Mouse (Mus musculus): ENCODE data around the gene Gmfb.
"Not testable (repeated sequence)": the region's sequence is repeated elsewhere in the genome, so short reads cannot be mapped to it uniquely, and the experiment has no call there.

Gene Gmfb

DNA sequence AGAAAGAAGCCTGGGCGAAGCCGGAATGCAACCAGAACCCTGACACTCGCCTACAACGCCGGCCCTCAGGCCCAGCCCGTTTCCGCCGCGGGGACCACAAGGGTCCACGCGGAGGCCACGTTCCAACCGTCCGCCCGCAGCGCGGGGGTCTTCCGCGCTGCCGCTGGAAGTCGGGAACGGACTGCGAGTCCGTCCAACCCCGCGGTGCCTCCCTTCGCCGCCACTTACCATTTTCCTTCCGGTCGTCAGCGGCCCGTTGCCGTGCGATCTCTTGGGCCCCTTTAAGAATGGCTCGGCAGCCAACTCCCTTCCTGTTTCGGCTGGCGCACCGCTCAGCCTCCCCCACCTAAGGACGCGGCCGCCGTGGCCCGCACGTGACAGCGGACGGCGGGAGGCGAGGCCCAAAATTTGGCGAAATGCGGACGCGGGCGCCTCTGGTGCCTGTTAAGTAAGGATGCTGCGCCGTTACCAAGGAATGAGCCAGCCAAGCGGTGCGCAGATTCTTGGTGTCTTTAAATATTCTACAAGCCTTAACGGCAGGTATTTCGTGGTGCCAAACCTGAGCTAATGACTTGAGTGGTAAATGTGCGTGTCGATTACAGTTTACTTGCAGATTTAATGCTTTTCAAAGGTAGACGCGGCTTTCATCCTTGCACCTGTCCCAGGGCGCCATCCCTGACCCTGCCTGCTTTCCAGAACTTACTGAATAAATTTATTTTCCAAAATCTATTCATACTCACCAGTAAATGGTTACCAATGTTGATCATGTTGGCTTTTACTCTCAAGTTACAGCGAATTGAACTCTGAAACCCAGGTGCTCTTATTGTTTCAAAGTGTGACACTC lies at the start of gene Gmfb:
Gene Gmfb, minus strand, starts transcription at position 370 of the 844 bp plus-strand sequence.
- peak; percentile 94 for DNase-seq (ENCODE audit: extremely low spot score, low spot score)

DNA sequence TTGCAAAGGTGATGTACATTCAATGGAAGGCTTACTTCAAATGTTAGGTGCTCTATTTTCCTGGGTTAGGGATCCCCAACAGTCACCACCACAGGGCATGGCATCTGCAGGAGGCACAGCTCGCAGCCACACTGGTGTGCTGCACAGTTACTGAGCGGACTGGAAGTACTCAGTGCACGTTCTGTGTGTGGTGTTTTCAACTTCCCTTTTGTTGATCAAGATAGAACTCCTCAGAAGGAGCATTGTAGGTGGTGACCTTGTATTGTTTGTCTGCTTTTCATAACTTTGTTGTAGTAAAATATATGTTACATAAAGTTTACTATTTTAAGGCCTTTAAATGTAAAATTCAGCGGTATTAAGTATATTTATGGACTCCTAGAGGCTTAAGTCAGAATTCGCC lies 40.9 kb upstream of the Gmfb start:
- DNase-seq (ENCODE audit: extremely low spot score, low spot score) = no peak

DNA sequence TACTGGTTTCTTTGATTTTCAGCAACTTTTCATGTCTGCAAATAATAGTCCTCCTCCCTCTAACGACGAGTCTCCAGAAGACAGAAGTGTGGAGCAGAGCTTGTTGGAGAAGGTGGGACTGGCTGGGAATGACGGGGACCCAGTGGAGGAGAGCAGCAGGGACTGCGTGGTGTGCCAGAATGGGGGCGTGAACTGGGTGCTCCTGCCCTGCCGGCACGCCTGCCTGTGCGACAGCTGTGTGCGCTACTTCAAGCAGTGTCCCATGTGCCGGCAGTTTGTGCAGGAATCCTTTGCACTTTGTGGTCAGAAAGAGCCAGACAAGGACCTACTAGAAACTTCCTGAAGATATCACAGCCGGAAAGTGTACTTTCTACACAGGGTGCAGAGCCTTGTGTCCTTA lies 31.6 kb upstream of the Gmfb start:
- no peak for DNase-seq (ENCODE audit: extremely low spot score, low spot score)

DNA sequence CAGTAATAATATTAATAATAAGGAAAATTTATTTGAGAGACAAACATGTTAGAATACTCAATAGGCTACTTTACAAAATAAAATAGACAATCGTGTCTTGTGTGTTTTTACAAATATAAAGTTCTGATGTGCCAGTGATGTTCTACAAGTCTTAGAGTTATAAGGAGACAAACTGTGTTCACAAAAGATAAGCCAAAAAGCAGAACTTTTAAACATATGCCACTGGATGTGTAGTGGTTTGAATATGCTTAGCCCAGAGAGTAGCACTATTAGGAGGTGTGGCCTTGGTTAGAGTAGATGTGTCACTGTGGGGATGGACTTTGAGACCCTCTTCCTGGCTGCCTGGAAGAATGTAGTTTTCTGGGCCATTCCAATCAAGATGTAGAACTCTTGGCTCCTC lies 27.7 kb upstream of the Gmfb start:
- no peak for DNase-seq (ENCODE audit: extremely low spot score, low spot score)

DNA sequence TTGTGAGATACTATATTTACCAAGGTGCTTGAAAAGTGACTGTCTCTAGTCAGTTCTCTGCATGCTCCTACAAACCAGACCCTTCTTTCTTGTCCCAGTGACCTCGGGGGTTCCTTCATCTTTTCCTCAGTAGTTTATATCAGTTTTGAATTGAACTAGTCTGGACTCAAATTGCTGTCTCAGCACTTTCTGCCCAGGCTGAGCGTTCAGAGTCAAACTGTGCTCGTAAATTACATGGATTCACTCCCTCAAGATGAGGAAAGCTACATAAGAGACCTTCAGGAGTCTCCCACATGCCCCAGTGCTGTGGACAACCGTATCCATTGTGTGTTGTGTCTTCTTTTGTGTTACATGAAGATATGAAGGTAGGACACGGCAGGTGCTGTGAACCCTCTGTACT lies 26.7 kb upstream of the Gmfb start:
- no peak for DNase-seq (ENCODE audit: extremely low spot score, low spot score)

DNA sequence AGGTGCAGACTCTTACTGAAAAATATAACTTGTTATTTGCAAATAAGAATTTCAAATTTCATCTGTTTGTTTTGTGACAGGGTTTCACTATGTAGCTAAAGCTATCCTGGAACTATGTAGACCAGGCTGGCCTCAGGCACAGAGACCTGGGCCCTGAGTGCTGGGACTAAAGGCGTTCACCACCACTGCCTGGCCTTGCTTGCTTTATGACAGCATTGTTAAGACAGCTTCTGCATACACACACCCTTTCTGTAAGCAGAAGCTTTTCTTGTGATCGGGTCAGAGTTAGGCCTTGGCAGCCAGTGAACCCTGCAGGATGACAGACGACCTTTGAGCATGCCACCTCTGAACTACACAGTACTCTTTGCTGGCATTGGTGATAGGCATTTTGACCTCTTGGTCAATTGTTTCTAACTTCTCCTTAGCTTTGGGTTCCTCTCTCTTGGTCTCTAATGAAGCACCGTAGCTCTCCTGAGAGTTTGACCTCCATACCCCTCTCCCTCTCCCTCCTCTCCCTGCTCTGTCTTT lies 26.1 kb upstream of the Gmfb start:
- DNase-seq (ENCODE audit: extremely low spot score, low spot score) = no peak

DNA sequence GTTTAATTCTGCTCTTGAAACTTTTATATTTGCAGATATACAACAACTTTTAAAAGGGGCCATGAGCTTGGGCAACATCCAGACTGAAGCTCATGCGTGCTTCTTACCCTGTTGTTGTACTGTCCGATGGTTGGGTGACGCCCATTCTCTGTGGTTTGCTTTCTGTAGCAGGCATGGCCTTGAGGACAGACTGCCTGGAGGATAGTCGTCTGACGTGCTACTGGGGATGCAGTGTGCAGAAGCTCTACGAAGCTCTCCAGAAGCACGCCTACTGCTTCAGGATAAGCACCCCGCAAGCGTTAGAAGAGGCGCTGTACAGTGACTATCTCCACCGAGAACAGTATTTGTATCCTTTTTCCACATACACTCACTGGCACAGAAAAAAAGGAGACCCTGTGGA lies 23.7 kb upstream of the Gmfb start:
- no peak for DNase-seq (ENCODE audit: extremely low spot score, low spot score)

DNA sequence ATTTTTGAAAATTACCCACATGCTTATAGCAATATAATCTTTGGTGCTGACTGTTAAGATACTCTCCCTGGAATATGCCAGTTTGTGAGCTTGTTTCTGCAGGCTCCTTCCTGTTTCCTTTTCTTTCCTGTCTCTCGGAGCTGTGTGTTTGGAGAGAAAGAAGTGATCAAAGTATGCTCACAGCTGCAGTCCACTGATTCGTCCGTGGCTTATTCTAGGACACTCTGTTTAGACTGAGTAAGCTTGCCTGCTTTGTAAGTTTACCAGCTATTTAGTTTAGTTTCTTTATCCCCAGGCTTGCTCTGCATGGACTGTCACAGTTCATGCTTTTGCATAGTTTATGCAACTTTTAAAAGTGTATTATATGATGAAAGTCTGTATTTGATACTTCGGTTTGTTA lies 17.3 kb upstream of the Gmfb start:
- DNase-seq (ENCODE audit: extremely low spot score, low spot score) = no peak

DNA sequence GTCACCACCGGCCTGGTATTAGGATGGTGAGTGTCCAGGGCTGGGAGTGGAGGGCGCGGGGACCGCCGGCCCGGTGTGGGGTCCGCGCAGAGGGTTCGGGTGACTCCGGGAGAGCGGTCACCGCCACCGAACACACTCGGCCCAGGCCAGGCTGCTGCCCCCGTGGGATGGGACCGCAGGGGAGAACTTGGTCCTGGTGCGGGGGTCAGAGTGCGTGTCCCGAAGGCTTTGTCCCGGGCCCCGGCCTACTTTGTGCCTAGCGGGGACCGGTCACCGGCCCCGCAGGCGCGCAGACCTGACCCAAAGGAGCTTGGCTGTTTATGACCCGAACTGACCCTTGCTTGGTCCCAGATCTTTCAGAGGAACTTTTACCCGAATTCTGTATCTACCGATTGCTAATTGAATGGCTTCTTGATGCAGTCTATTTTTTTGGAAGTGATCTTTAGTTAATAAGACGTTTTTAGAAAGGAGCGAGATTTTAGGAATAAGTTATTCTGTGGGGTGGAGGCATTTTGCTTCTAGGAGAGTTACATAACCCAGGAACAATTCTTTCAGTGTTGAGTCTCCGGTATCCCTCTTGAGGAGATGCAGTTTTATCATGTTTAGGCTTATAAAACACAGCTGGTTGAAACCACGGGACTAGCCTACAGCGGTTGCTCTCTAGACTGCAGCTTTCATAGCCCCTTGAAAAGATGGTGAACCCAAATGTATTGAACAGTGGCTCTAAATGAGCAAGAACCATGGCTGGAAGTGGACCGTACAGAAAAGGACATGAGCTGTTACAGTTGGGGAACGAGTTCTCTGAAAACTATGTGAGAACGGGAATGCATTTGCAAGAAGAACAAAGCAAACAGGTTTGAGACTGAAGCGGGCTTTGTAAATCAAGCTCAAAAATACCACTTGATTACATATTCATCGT lies 10.6 kb upstream of the Gmfb start:
- peak; percentile 18 for DNase-seq (ENCODE audit: extremely low spot score, low spot score)

DNA sequence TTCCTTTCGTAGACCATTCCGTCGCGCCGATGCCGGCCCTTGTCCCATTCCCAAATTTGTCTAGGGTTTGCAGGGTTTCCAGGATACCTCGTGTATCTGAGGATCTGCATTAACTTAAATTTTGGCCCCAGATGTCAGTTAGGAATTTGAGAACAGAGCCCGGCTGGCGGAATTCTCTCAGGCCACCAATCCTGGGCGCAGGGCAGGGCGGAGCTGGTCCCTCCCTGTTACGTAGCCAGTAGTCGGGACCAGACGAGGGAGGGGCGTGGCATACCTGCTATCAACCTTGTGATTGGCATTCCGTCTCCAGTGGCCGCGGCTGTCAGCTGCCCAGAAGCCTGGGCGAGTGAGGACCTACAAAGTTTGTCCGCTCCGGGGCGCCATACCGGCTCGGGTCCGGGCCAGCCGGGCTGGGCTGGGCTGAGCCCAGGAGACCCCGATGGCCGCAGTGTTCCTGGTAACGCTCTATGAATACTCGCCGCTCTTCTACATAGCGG lies 9.8 kb upstream of the Gmfb start, which contains the start of gene Cgrrf1:
Gene Cgrrf1, plus strand, starts transcription at position 289 of the 497 bp plus-strand sequence.
- DNase-seq (ENCODE audit: extremely low spot score, low spot score) = peak; percentile 95

DNA sequence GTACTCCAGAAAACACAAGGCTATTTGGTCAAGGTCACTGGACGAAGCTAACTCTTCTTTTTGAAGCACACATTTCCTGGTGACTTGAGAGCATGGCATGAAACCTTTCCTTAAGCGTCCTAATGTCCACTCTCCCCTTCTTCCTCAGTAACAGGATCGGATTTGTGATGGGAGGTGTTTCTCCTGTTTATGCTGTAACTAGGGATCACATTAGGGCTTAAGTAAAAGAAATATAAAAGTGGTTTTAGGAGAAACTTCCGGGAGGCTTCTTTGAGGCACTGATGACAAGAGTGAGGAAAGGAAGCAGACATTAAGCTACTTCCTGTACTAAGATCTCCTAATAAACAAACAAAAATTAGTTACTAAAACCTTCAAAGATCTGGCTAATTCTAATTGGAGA lies 9.3 kb upstream of the Gmfb start:
- no peak for DNase-seq (ENCODE audit: extremely low spot score, low spot score)

DNA sequence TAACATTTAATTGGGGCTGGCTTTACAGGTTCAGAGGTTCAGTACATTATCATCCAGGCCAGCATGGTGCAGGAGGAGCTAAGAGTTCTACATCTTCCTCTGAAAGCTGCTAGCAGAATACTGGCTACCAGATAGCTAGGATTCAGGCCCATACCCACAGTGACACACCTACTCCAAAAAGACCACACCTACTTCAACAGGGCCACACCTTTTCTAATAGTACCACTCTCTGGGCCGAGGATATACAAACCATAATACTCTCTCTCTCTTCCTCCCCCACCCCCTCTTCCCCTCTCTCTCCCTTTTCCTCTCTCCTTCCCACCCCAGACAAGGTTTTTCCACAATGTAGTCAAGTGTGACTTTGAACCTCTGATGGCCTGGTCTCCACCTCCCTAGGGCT lies 5.4 kb upstream of the Gmfb start:
- no peak for DNase-seq (ENCODE audit: extremely low spot score, low spot score)

DNA sequence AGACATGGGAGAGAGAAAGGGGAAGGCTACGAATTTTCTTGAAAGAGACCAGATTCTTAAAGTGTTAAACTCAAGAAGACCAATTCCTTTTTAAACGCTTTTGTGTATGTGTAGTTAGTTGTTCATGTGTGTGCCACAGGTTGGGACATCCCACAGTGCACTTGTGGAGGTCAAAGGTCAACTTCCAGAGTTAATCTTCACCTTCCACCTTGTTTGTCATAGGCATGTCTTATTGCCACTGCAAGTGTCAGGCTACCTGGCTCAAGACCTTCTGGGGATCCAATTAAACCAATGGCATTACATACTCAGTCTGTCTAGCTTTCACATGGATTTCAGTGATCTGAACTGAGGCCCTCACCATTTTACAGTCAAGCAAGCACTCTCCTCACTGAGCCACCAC lies 2.0 kb upstream of the Gmfb start:
- DNase-seq (ENCODE audit: extremely low spot score, low spot score) = no peak

DNA sequence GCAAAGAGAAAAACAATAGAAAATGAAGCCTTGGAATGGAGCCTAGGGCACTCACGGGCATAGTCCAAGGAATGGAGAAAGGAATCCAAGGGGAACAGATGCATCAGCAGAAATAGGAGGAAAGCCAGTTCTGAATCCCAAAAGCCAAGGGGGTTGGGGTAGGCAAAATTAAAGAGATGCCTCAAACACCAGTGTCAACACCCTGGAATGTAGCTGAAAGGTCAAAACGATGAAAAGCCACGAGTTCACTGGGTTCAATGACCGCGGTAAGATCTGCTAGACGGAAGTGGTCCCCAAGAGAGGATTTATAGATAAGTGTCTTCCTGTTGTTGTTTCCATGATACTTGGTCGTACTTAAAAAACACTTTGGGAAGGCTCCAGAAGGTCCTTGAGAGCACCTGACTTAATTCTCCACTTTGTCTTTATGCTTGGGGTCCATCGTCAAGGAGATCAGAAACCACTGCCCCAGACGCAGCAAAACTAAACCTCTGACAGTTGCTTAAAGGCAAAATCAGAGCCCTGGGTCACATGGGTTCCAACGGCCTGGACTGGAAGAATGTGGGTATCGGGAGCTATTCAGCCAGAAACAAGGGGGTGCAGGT lies 670 bp downstream of the Gmfb start:
- DNase-seq (ENCODE audit: extremely low spot score, low spot score) = no peak

DNA sequence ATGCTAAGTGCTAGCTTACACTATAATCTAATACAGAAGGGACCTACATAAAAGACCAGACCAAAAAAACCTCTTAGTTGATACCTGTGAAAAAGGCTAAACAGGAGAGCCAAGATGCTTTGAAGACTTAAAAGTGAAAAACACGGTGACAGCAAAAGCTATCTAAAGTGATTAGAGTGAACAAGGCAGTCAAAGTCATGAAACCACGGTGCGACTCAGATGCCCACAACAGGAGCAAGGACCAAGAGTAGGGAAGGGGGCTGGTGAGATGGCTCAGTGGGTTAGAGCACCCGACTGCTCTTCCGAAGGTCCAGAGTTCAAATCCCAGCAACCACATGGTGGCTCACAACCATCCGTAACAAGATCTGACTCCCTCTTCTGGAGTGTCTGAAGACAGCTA lies 2.1 kb downstream of the Gmfb start:
- DNase-seq (ENCODE audit: extremely low spot score, low spot score) = not testable (repeated sequence)

DNA sequence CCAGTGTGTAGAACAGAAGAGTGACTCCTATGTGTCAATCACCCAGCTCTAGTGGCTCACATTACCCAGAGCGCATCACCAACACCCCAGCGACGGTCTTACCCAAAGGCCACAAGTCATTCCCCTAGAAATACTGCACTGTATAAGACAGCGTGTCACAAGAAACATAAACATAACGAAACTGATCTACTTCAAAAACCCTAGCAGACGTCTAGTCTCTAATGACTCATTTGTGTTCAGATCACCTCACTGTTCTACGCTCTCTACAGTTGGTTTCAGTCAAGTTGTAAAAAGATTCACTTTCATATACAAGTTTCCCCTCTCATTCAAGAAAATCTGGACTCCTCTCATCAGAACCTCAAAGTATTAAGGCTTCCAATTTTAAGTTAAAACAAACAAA lies 3.3 kb downstream of the Gmfb start:
- DNase-seq (ENCODE audit: extremely low spot score, low spot score) = no peak

DNA sequence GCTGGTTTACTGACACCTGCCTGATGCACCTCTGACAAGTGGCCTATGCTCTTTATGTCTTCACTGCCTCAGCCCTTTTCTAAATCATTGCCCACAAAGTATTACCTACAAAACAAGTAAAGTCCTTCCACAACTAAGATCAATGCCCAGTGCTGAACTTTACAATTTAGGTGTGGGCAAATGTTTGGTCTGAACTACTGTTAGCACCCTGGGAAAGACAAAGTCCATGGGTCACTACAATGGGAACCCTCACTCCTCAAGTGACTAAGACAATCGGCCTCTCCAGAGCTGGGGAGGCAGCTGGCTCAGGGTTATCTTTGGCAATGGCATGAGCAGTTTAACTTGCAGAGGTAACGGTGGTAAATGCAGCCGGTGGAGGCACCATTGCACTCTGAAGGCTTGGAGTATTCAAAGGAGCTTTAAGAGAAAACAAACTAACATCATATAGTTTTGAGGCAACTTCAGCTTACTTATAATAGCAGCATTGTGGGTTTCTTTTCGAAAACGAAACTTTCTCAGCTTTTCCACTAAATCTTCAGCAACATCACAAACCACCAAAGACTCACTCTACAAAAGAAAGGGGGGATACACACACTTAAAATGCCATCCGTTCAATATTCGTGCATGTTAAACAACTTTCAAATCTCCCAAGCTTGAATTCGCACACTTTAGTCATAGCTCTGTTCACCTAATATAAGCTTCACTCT lies 5.0 kb downstream of the Gmfb start:
- DNase-seq (ENCODE audit: extremely low spot score, low spot score) = no peak

DNA sequence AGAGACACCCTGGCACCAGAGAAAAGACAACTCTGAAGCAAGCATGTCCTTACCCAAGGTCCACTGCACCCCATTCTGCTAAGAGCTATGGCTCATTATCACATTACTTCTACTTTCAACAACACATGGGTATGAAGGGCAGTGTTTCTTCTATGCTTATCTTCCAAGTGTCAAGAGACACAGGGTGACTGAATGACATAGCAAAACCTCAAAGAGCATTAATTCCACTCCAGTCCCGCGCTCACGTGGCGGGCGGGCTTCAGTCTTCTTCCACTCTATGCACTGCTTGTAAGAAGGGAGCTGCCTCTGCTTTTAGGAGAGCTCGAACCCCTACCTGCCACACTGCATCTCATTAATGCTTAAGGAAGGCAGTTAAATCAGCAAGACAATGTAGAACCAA lies 6.4 kb downstream of the Gmfb start:
- DNase-seq (ENCODE audit: extremely low spot score, low spot score) = no peak

DNA sequence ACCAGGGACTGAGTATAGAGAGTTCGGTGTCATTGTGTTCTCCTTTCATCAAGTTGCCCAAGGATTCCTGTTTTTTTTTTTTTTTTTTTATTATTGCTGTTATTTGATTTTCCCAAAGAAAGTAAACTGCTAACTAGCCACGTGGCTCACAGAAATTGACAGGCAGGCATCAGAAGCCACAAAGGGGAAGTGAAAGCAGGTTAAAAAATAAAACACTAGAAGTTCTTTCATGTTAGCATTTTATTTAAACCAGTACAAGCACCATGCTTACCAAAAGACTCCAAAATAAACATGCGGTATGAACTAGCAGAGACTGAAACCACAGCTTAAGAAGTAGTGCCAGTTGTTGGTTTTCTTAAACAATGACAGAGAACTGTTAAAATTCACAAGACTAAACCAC lies 14.1 kb downstream of the Gmfb start:
- no peak for DNase-seq (ENCODE audit: extremely low spot score, low spot score)

DNA sequence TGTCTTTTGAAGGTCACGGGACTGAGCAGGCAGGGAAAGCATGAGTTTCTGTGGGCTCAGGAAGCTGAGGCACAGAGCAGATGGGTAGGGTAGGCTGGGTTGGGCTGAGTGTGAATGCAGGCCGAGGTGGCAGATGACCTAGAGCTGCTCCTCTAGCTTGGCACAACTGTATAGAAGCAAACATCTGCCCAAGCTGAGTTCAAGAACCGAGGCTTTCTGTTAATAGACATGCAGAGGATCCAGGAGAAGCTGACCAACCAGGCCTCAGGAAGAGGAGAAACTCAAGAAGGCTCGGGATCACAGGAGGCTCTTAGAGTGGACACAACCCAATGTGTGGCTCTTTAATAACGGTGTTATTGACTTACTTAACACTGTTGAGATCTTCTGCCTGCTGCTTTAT lies 15.9 kb downstream of the Gmfb start:
- DNase-seq (ENCODE audit: extremely low spot score, low spot score) = no peak

DNA sequence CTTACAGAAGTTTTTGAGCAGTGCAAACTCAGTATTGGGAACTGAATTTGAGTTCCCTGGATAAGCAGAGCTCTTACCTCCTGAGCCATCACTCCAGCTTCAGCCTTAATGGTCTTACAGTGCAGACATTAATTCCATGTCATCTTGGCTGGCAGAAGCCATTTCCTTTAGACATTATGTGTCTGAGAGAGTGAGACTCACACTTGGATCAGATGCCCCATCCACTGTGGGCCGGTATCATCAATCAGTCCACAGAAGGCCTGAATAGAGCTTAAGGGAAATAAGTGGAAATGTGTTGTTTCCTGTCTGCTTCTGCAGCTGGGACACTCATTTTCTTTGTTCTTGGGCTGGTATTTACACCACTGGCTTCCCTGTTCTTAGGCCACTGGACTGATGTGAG lies 18.3 kb downstream of the Gmfb start:
- DNase-seq (ENCODE audit: extremely low spot score, low spot score) = no peak
